Mouse (Mus musculus) lung, embryonic 14.5 days (tissue): ENCODE measurements at regions not wholly inside any gene's neighbourhood (a gene's known extent, or its start where the extent isn't known, plus 50 kb on each side); places are given as distances from the start of the nearest gene placed in this dataset.
"Not testable (repeated sequence)": the region's sequence is repeated elsewhere in the genome, so short reads cannot be mapped to it uniquely, and the experiment has no call there.

Experiments used
- ATAC-seq: fragments of 200-750 bp; cut with Nextera tagmentation; 2 replicates; pipeline ENCODE4 v1.8.0; 2017; ENCODE audit warnings: mild to moderate bottlenecking, moderate TSS enrichment, moderate library complexity; ENCODE audit not compliant: insufficient read depth
- DNase-seq: peaks from one replicate; pipeline ENCODE4 v3.0.0-alpha.2; 2015
- H3K27ac ChIP-seq: fragments of 300-500 bp; sonication (generic); 2 replicates; pipeline ENCODE4 v1.5.1; 2014; ENCODE audit warnings: low read depth, mild to moderate bottlenecking, moderate library complexity
- H3K27me3 ChIP-seq: fragments of 300-500 bp; sonication (generic); 2 replicates; pipeline ENCODE4 v1.6.1; 2014; ENCODE audit warnings: low read length, control low read depth; ENCODE audit not compliant: insufficient read depth
- H3K36me3 ChIP-seq: fragments of 300-500 bp; sonication (generic); 2 replicates; pipeline ENCODE4 v1.6.1; 2014; ENCODE audit warnings: control low read depth; ENCODE audit not compliant: insufficient read depth
- H3K4me1 ChIP-seq: fragments of 300-500 bp; sonication (generic); 2 replicates; pipeline ENCODE4 v1.6.1; 2014; ENCODE audit warnings: antibody characterized with exemption, control low read depth; ENCODE audit not compliant: insufficient read depth
- H3K4me2 ChIP-seq: fragments of 300-500 bp; sonication (generic); 2 replicates; pipeline ENCODE4 v1.6.1; 2014; ENCODE audit warnings: mild to moderate bottlenecking
- H3K4me3 ChIP-seq: fragments of 300-500 bp; sonication (generic); 2 replicates; pipeline ENCODE4 v1.5.1; 2014; ENCODE audit warnings: low read depth, low read length
- H3K9ac ChIP-seq: fragments of 300-500 bp; sonication (generic); 2 replicates; pipeline ENCODE4 v1.6.1; 2014
- H3K9me3 ChIP-seq: fragments of 300-500 bp; sonication (generic); 2 replicates; pipeline ENCODE4 v1.6.1; 2016; ENCODE audit warnings: low read depth, low read length, control low read depth
- CTCF ChIP-seq: IDR thresholded peaks from 2 replicates; pipeline ENCODE4 v1.5.1; 2016; ENCODE audit warnings: antibody characterized with exemption, low read depth
- WGBS: fragments of 180-500 bp; shearing (Covaris S2); extraction: QIAGEN DNeasy Blood & Tissue Kit; methylation state at CpG from one replicate; pipeline ENCODE4 v1.1.7; 2014; 5-methylcytosine and 5-hydroxymethylcytosine counted together

GRCm38 (mm10) chr15:37101419-37101818 is 93.8 kb upstream of the Zfp706 start:
- ATAC-seq (no peak), DNase-seq (no peak)
- H3K27ac ChIP-seq: no peak overlapping the region
- no peaks in the 10 kb centered on the region for H3K27me3 ChIP-seq
- no peak overlapping the region for H3K4me2 ChIP-seq
- WGBS: 79% methylated on average over 1 of the region's 1 CpGs
- H3K9me3 ChIP-seq: no peaks in the 10 kb centered on the region
- peak; percentile 40 for TF ChIP-seq CTCF
- no peak overlapping the region for H3K9ac ChIP-seq
- no peaks in the 10 kb centered on the region for H3K4me1 ChIP-seq
- H3K36me3 ChIP-seq: no peaks in the 10 kb centered on the region
- no peak overlapping the region for H3K4me3 ChIP-seq

GRCm38 (mm10) chr15:37100767-37101288 is 93.3 kb upstream of the Zfp706 start:
- ATAC-seq (no peak), DNase-seq (no peak)
- WGBS: 87% methylated on average over 6 of the region's 6 CpGs
- Histone ChIP-seq H3K9me3 (no peaks in the 10 kb centered on the region), H3K27ac (no peak overlapping the region), H3K27me3 (no peaks in the 10 kb centered on the region), H3K4me2 (no peak overlapping the region), H3K4me3 (no peak overlapping the region), H3K9ac (no peak overlapping the region), H3K4me1 (no peaks in the 10 kb centered on the region), H3K36me3 (no peaks in the 10 kb centered on the region)
- TF ChIP-seq CTCF: no peak

GRCm38 (mm10) chr15:37099927-37100766 is 92.6 kb upstream of the Zfp706 start:
- ATAC-seq (peak; percentile 77), DNase-seq (peak; percentile 76)
- H3K4me3 ChIP-seq: peak overlapping the region; percentile 8; the same call in 1 of the 2 replicates
- H3K36me3 ChIP-seq: no peaks in the 10 kb centered on the region
- H3K4me2 ChIP-seq: peak overlapping the region; percentile 46
- peak; percentile 75 for TF ChIP-seq CTCF
- no peak overlapping the region for H3K27ac ChIP-seq
- H3K4me1 ChIP-seq: no peaks in the 10 kb centered on the region
- WGBS: 32% methylated on average over 17 of the region's 17 CpGs
- H3K9me3 ChIP-seq: no peaks in the 10 kb centered on the region
- H3K27me3 ChIP-seq: no peaks in the 10 kb centered on the region
- no peak overlapping the region for H3K9ac ChIP-seq

DNA sequence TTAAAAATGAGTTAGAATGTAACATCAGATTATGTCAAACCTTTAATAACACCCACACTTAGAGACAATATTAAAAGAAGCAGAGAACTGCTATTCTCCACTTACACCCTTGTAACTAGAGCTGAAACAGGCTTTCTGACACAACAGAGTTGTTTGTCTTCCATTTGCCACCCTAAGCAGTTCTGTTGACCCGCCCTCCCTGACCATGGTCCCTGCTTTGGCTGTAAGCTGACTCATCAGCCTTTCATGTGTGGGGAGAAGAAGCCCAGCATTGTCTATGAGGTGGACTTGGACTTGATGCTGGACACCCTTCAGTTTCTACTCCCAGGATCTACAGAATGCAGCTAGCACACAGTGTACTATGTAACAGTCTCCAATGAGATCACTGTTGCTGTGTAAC is 91.6 kb upstream of the Zfp706 start:
- no peaks in the 10 kb centered on the region for H3K27me3 ChIP-seq
- no peak overlapping the region for H3K4me2 ChIP-seq
- H3K4me3 ChIP-seq: no peak overlapping the region
- no peak for DNase-seq
- no peak for TF ChIP-seq CTCF
- H3K27ac ChIP-seq: no peak overlapping the region
- no peak overlapping the region for H3K9ac ChIP-seq
- no peak for ATAC-seq
- no peaks in the 10 kb centered on the region for H3K4me1 ChIP-seq
- H3K9me3 ChIP-seq: no peaks in the 10 kb centered on the region
- no peaks in the 10 kb centered on the region for H3K36me3 ChIP-seq
- WGBS: 68% methylated on average over 1 of the region's 1 CpGs

DNA sequence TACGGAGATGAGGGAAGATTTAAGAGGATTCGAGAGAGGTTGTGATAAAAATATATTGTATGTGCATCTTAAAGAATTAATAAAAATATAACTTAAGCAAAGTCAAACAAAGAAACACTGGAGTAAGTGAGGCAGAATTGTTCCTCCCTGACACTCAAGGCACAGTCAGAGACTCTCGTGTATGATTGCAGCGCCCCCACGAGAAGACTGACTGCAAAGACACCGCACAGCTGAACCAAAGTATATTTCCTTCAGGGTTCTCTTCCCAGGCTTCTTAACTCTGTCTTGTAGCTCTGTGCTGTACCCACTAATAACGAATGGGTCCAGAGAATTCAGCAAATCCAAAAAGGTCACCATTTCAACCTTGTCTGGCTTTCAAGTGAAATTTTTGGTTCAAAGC is 89.9 kb upstream of the Zfp706 start:
- Histone ChIP-seq H3K9ac (no peak overlapping the region), H3K4me2 (no peak overlapping the region), H3K36me3 (no peaks in the 10 kb centered on the region), H3K4me3 (no peak overlapping the region), H3K9me3 (no peaks in the 10 kb centered on the region), H3K4me1 (no peaks in the 10 kb centered on the region), H3K27ac (no peak overlapping the region), H3K27me3 (no peaks in the 10 kb centered on the region)
- DNase-seq (no peak), ATAC-seq (no peak)
- TF ChIP-seq CTCF: no peak
- WGBS: 92% methylated on average over 7 of the region's 7 CpGs

- peak; percentile 55 for DNase-seq
- not testable (repeated sequence) for ATAC-seq, H3K27me3 ChIP-seq, H3K36me3 ChIP-seq, H3K9ac ChIP-seq, H3K4me2 ChIP-seq, H3K9me3 ChIP-seq, H3K4me1 ChIP-seq, H3K27ac ChIP-seq, H3K4me3 ChIP-seq
- WGBS: 37% methylated on average over 5 of the region's 5 CpGs
Observed at GRCm38 (mm10) chr15:37091171-37091570, 83.6 kb upstream of the Zfp706 start.

GRCm38 (mm10) chr15:37083726-37084125 is 76.2 kb upstream of the Zfp706 start:
- DNase-seq: no peak
- ATAC-seq: no peak
- WGBS: 72% methylated on average over 3 of the region's 3 CpGs
- no peaks in the 10 kb centered on the region for H3K27me3 ChIP-seq
- no peak for TF ChIP-seq CTCF
- H3K36me3 ChIP-seq: no peaks in the 10 kb centered on the region
- H3K4me1 ChIP-seq: no peaks in the 10 kb centered on the region
- no peak overlapping the region for H3K9ac ChIP-seq
- no peak overlapping the region for H3K4me3 ChIP-seq
- peaks cover 6% of the 10 kb centered on the region; the same call in 1 of the 2 replicates for H3K9me3 ChIP-seq
- H3K27ac ChIP-seq: no peak overlapping the region
- H3K4me2 ChIP-seq: no peak overlapping the region
